Mouse (Mus musculus): ENCODE results near the gene Nr1d1. TPM values are rescaled to one million over a fixed set of nuclear protein-coding genes. Genes with fewer than 3 reads are reported as not detected.

Nr1d1 gene
- total RNA-seq (2021) = 10 to 100 TPM; 82.0 to 85.4 TPM
- long read RNA-seq, experiment 1, transcript Nr1d1-201 (8 exons, 2,721 nt) = major isoform, 42 of 76 reads
- long read RNA-seq, experiment 1, partial matches to known transcripts = 33 of 76 reads
- long read RNA-seq, experiment 1, other reads (novel, unspliced or antisense) = 1 of 76 reads
- long read RNA-seq, experiment 2, transcript Nr1d1-201 (8 exons, 2,721 nt) = major isoform, 25 of 51 reads
- long read RNA-seq, experiment 2, partial matches to known transcripts = 26 of 51 reads
- long read RNA-seq, experiment 2, other reads (novel, unspliced or antisense) = 0 of 51 reads

GRCm38 (mm10) chr11:98774582-98775347, at the start of gene Nr1d1:
Gene Nr1d1 (minus strand): TSS chr11:98775333.
- no peak for DNase-seq (ENCODE audit: low spot score in 2 of 2)
- intact Hi-C loops (cut with DNase I) = no loop called here

- no peak for DNase-seq (ENCODE audit: low spot score in 2 of 2)
- intact Hi-C loops (cut with DNase I) = no loop called here
Measured at GRCm38 (mm10) chr11:98820968-98821367, 45.8 kb upstream of the Nr1d1 start.

- no peak for DNase-seq (ENCODE audit: low spot score in 2 of 2)
- intact Hi-C loops (cut with DNase I) = no loop called here
Measured at GRCm38 (mm10) chr11:98816706-98817239, 41.6 kb upstream of the Nr1d1 start.

- intact Hi-C loops (cut with DNase I) = no loop called here
- no peak for DNase-seq (ENCODE audit: low spot score in 2 of 2)
Measured at GRCm38 (mm10) chr11:98810686-98811085, 35.6 kb upstream of the Nr1d1 start.

GRCm38 (mm10) chr11:98809457-98810290, 34.5 kb upstream of the Nr1d1 start:
- intact Hi-C loops (cut with DNase I) = no loop called here
- peak; percentile 99 for DNase-seq (ENCODE audit: low spot score in 2 of 2)

GRCm38 (mm10) chr11:98808417-98808816, 33.3 kb upstream of the Nr1d1 start:
- no peak for DNase-seq (ENCODE audit: low spot score in 2 of 2)
- intact Hi-C loops (cut with DNase I) = no loop called here

- intact Hi-C loops (cut with DNase I) = no loop called here
Measured at GRCm38 (mm10) chr11:98804605-98805004, 29.5 kb upstream of the Nr1d1 start, which contains the start of gene Casc3. Gene Casc3 (plus strand): TSS chr11:98804905.

GRCm38 (mm10) chr11:98797909-98798308, 22.8 kb upstream of the Nr1d1 start:
- DNase-seq (ENCODE audit: low spot score in 2 of 2) = no peak
- intact Hi-C loops (cut with DNase I) = no loop called here

More at GRCm38 (mm10) chr11:98804605-98805004, 29.5 kb upstream of the Nr1d1 start, which contains the start of gene Casc3:
- no peak for DNase-seq (ENCODE audit: low spot score in 2 of 2)

GRCm38 (mm10) chr11:98797306-98797705, 22.2 kb upstream of the Nr1d1 start:
- intact Hi-C loops (cut with DNase I) = no loop called here
- no peak for DNase-seq (ENCODE audit: low spot score in 2 of 2)

- intact Hi-C loops (cut with DNase I) = no loop called here
- peak; percentile 76 to 86 for DNase-seq (ENCODE audit: low spot score in 2 of 2)
Measured at GRCm38 (mm10) chr11:98796515-98797216, 21.5 kb upstream of the Nr1d1 start.

- intact Hi-C loops (cut with DNase I) = no loop called here
- DNase-seq (ENCODE audit: low spot score in 2 of 2) = no peak
Measured at GRCm38 (mm10) chr11:98795714-98796514, 20.8 kb upstream of the Nr1d1 start.

- peak in 1 of 2 experiments; percentile 88 for DNase-seq (ENCODE audit: low spot score in 2 of 2)
- intact Hi-C loops (cut with DNase I) = no loop called here
Measured at GRCm38 (mm10) chr11:98795015-98795713, 20.0 kb upstream of the Nr1d1 start, which contains the start of gene Msl1. Gene Msl1 (plus strand): TSS chr11:98795516.

GRCm38 (mm10) chr11:98794469-98795014, 19.4 kb upstream of the Nr1d1 start:
- intact Hi-C loops (cut with DNase I) = no loop called here
- peak in 1 of 2 experiments; percentile 66 for DNase-seq (ENCODE audit: low spot score in 2 of 2)

- DNase-seq (ENCODE audit: low spot score in 2 of 2) = no peak
- intact Hi-C loops (cut with DNase I) = no loop called here
Measured at GRCm38 (mm10) chr11:98792081-98792480, 16.9 kb upstream of the Nr1d1 start.

GRCm38 (mm10) chr11:98791448-98791847, 16.3 kb upstream of the Nr1d1 start:
- intact Hi-C loops (cut with DNase I) = no loop called here
- DNase-seq (ENCODE audit: low spot score in 2 of 2) = no peak

- intact Hi-C loops (cut with DNase I) = no loop called here
- DNase-seq (ENCODE audit: low spot score in 2 of 2) = no peak
Measured at GRCm38 (mm10) chr11:98790631-98791205, 15.6 kb upstream of the Nr1d1 start.

- no peak for DNase-seq (ENCODE audit: low spot score in 2 of 2)
- intact Hi-C loops (cut with DNase I) = loop anchor here (5.0 kb wide), 1 partner anchor 73 kb away; no protein-coding TSS in a partner anchor
Measured at GRCm38 (mm10) chr11:98789824-98790223, 14.7 kb upstream of the Nr1d1 start.

Data from left cerebral cortex, postnatal 14 days (tissue).